Mouse (Mus musculus): Measurements from ENCODE around the gene Btg3. TPM values are rescaled to one million over a fixed set of nuclear protein-coding genes. Genes with fewer than 3 reads are reported as not detected.
A peak's percentile ranks its signal among the peaks of the same experiment; 100 is the strongest.
"Not testable (repeated sequence)": the region's sequence is repeated elsewhere in the genome, so short reads cannot be mapped to it uniquely, and the experiment has no call there.

Gene Btg3
- polyA plus RNA-seq, 1 experiment: 11.2 TPM

DNA sequence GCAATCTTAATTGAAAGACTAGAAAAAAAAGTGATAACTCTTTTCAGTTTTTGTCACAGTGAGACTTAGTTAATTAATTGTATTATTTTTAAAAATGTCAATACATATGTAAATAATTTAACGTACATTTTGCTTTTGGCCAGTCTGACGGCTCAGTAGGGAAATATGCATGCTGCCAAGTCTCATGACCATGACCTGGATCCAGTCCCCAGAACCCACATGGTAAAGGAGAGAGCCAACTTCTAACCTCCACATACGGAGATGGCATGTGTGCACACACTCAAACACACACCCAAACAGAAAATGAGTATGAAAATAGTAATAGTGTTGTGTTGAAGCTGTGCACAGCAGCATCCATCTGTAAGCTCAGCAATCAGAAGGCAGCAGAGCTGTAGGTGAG, 13.0 kb upstream of the Btg3 start:
- H3K4me3 ChIP-seq (replicated peaks): no peak overlapping the region
- H3K4me1 ChIP-seq: peaks cover 9% of the 10 kb centered on the region
- TF ChIP-seq GATA1 (IDR thresholded peaks at IDR 0.05; ENCODE audit: borderline replicate concordance, low read length) (no peak), FLI1 (IDR thresholded peaks at IDR 0.05; ENCODE audit: low read length) (no peak)
- peaks cover 11% of the 10 kb centered on the region for H3K27me3 ChIP-seq (replicated peaks)
- H3K36me3 ChIP-seq (replicated peaks; ENCODE audit: low read length): no peaks in the 10 kb centered on the region
- peaks cover 10% of the 10 kb centered on the region for H3K9me3 ChIP-seq

DNA sequence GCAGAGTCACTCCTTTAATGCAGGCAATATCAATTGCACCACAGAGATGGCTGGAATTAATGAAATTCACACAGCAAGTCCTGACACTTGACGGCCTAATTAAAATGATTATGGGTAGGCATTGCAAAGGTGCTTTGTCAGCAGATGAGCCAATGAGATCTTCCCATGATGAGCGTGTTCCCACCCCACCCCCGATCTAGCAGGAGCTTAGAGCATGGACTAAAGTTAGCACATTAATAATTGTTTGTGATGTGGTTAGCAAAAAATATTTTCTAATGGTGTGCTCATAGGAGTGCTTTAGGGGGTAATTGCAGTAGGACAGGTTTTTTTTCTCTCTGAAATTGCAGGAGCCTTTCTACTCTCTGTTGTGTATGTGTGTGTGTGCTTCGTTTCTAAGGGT, 12.1 kb upstream of the Btg3 start:
- Histone ChIP-seq H3K4me3 (replicated peaks) (no peak overlapping the region), H3K4me1 (peaks cover 9% of the 10 kb centered on the region), H3K27me3 (replicated peaks) (peaks cover 11% of the 10 kb centered on the region), H3K36me3 (replicated peaks; ENCODE audit: low read length) (no peaks in the 10 kb centered on the region), H3K9me3 (peaks cover 10% of the 10 kb centered on the region)
- TF ChIP-seq GATA1 (IDR thresholded peaks at IDR 0.05; ENCODE audit: borderline replicate concordance, low read length) (no peak), FLI1 (IDR thresholded peaks at IDR 0.05; ENCODE audit: low read length) (no peak)

DNA sequence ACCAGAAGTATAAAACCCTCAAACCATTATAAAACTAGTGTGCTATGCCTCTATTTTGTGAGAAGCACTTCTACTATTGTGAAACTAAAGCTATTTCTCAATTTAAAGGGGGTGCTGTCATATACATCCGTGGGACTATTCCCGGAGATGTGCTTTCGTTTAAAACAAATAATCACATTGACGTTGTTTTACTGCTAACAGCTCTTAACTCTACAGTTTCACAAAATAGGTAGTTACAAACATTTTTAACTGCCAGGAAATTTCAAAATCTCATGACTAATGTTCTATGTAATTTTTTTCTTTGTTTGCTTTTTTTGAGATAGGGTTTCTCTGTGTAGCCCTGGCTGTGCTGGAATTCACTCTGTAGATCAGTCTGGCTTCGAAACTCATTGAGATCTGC, 1.5 kb upstream of the Btg3 start:
- H3K36me3 ChIP-seq (replicated peaks; ENCODE audit: low read length): peaks cover 5% of the 10 kb centered on the region
- H3K4me1 ChIP-seq: peaks cover 25% of the 10 kb centered on the region

DNA sequence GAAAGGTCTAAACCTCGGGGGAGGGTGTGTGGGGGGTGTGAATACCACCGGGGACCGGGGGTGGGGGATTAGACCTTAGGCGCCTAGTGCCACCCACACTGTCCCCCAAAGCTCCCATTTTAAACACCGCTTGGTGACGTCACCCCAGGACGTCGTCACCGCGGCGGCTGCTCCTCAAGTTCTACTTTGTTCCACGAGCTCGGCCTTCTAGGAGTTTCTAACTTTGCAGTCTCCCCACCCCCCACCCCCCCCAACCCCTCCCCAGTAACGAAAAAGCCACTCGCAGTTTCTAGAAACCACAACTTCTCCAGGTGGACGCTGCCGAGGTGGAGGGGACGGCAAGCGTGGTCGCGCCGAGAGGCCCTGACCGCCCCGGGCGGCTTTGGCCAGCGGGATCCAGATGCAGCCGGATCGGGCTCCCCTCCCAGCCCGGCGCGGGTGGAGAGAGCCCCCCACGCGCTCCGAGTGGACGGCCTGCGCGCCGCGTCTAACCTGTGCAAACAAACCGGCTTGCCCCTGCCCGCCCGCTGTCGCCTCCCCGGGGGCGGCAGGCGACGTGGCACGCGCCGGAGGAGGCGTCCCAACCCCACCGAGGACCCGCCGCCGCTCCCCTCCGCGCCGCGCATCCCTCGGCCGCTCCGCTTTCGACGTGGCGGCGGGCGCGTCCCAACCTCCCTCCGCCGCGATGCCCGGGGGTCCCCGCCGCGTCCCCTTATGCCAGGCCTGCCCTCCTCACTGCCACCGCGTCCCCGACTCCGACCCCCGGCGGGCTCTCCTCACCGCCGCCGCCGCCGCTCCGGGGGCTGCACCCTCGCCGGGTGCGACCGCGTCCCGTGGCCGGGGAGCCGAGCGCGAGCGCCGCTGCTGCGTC, 936 bp downstream of the Btg3 start:
- TF ChIP-seq FLI1 (IDR thresholded peaks at IDR 0.05; ENCODE audit: low read length) (no peak), GATA1 (IDR thresholded peaks at IDR 0.05; ENCODE audit: borderline replicate concordance, low read length) (no peak)

More for the DNA sequence above, 1.5 kb upstream of the Btg3 start:
- Histone ChIP-seq H3K9me3 (no peaks in the 10 kb centered on the region), H3K27me3 (replicated peaks) (no peaks in the 10 kb centered on the region), H3K4me3 (replicated peaks) (no peak overlapping the region)
- TF ChIP-seq FLI1 (IDR thresholded peaks at IDR 0.05; ENCODE audit: low read length): no peak
- TF ChIP-seq GATA1 (IDR thresholded peaks at IDR 0.05; ENCODE audit: borderline replicate concordance, low read length): no peak

DNA sequence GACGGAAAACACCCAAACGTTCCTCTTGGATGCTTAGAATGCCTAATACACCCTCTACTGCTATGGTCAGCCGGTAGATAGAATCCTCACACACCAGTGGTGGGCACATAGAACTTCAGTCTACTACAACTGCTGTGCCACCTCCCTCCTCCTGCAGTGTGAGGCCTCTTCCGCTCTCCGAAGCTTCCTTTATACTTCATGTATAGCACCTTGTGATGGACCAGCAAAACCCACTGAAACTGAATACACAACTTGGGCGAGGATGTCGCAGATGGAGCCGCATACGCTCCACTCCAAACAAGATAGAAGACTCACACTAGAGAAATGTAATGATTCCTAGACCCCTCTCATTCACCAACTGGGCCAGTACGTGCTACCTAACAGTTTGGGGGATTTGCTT, 1.8 kb downstream of the Btg3 start:
- TF ChIP-seq GATA1 (IDR thresholded peaks at IDR 0.05; ENCODE audit: borderline replicate concordance, low read length): no peak
- no peak for TF ChIP-seq FLI1 (IDR thresholded peaks at IDR 0.05; ENCODE audit: low read length)
- no peaks in the 10 kb centered on the region for H3K9me3 ChIP-seq
- peak overlapping the region; percentile 96 for H3K4me3 ChIP-seq (replicated peaks)
- H3K4me1 ChIP-seq: peaks cover 48% of the 10 kb centered on the region
- no peaks in the 10 kb centered on the region for H3K27me3 ChIP-seq (replicated peaks)
- H3K36me3 ChIP-seq (replicated peaks; ENCODE audit: low read length): peaks cover 32% of the 10 kb centered on the region

More for the DNA sequence above, 936 bp downstream of the Btg3 start:
- peaks cover 24% of the 10 kb centered on the region for H3K36me3 ChIP-seq (replicated peaks; ENCODE audit: low read length)
- peak overlapping the region; percentile 96 for H3K4me3 ChIP-seq (replicated peaks)
- H3K9me3 ChIP-seq: no peaks in the 10 kb centered on the region
- H3K4me1 ChIP-seq: peaks cover 44% of the 10 kb centered on the region
- no peaks in the 10 kb centered on the region for H3K27me3 ChIP-seq (replicated peaks)

DNA sequence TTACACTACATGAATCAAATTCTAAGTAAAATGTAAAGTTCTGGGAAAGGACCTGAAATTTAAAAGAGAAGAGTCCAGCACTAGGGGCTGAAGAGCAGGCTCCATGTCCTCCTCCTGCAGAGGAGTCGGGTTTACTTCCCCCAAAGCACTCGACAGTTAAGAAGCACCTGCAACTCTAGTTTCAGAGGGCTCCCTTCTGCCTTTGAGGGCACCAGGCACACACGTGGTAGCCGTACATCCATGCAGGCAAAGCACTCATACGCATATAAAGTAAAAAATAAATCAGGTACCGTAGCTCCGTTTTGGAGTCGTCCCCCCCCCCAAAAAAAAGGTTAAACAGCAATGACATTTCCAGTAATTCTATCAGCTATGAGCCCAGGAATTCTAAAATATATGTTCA, 3.2 kb downstream of the Btg3 start:
- TF ChIP-seq FLI1 (IDR thresholded peaks at IDR 0.05; ENCODE audit: low read length) (no peak), GATA1 (IDR thresholded peaks at IDR 0.05; ENCODE audit: borderline replicate concordance, low read length) (no peak)
- H3K4me1 ChIP-seq: peaks cover 55% of the 10 kb centered on the region

DNA sequence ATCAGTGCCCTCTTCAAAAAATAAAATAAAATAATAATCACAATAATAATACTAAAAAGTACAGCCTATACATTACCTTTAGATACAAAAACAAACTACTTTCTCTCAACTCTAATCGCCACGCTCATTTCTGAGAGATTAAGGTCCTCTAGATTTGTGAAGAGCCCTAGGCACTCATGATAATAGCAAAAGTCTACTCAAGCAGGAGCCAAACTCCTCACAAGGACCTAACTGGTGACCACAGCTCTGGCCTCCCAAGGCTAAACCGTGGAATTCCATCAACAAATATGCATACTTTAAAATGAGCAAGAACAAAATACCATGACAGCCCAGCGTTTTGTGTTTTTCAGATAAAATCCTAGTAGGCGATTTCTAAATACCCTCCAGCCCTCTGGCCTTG, 4.2 kb downstream of the Btg3 start:
- H3K4me3 ChIP-seq (replicated peaks): no peak overlapping the region
- H3K27me3 ChIP-seq (replicated peaks): no peaks in the 10 kb centered on the region
- no peaks in the 10 kb centered on the region for H3K9me3 ChIP-seq
- peaks cover 63% of the 10 kb centered on the region for H3K4me1 ChIP-seq
- H3K36me3 ChIP-seq (replicated peaks; ENCODE audit: low read length): peaks cover 56% of the 10 kb centered on the region
- TF ChIP-seq GATA1 (IDR thresholded peaks at IDR 0.05; ENCODE audit: borderline replicate concordance, low read length) (no peak), FLI1 (IDR thresholded peaks at IDR 0.05; ENCODE audit: low read length) (no peak)

More for the DNA sequence above, 3.2 kb downstream of the Btg3 start:
- no peaks in the 10 kb centered on the region for H3K9me3 ChIP-seq
- H3K27me3 ChIP-seq (replicated peaks): no peaks in the 10 kb centered on the region
- H3K4me3 ChIP-seq (replicated peaks): peak overlapping the region; percentile 6
- H3K36me3 ChIP-seq (replicated peaks; ENCODE audit: low read length): peaks cover 47% of the 10 kb centered on the region

DNA sequence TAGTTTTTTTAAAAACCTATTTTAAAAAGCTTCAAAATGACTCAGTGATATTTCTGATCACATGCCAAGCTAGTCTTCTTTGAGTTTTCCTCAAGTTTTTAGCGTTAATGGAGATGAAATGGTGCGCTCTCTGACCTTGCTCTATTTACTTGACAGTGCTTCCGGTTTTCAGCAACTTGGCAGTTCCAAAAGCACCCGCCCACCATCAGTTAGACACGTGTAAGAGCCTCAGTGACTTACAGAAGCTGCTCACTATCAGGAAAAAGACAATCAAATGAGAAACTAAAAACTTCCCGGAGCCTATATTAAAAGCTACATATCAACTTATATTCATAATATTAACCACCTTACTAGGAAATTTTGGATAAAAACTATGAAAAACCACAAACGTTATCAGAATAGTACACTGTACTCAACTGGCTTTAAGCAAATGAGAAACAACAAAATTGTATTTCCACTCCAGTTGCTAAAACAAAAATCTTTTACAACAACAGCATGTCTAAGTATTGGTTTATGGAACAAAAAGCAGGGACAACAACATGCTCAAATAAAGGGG, 5.4 kb downstream of the Btg3 start:
- TF ChIP-seq GATA1 (IDR thresholded peaks at IDR 0.05; ENCODE audit: borderline replicate concordance, low read length) (no peak), FLI1 (IDR thresholded peaks at IDR 0.05; ENCODE audit: low read length) (no peak)
- no peaks in the 10 kb centered on the region for H3K9me3 ChIP-seq
- no peaks in the 10 kb centered on the region for H3K27me3 ChIP-seq (replicated peaks)
- peaks cover 59% of the 10 kb centered on the region for H3K4me1 ChIP-seq
- H3K4me3 ChIP-seq (replicated peaks): no peak overlapping the region
- H3K36me3 ChIP-seq (replicated peaks; ENCODE audit: low read length): peaks cover 66% of the 10 kb centered on the region

DNA sequence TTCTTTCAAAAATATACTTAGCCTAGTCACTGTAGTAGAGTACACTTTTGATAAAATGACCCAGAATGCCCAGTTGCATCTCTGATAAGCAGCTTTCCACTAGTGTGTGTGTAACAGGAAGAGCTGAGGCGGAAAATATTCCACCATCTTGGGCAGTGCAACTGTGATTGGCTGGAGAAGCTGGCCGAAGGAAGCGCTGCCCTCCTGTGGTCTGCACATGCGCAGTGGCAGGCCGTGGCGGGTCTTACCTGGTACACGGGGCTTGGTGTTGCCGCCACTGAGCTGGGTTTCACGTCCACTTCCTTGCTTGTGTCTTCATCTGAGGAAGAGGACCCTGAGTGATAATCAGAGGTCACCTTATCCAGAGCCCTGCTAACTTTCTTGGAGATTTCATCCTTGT, 12.4 kb downstream of the Btg3 start:
- not testable (repeated sequence) for H3K4me3 ChIP-seq (replicated peaks); H3K9me3 ChIP-seq; H3K27me3 ChIP-seq (replicated peaks)
- Histone ChIP-seq H3K4me1 (peaks cover 20% of the 10 kb centered on the region), H3K36me3 (replicated peaks; ENCODE audit: low read length) (peaks cover 91% of the 10 kb centered on the region)

DNA sequence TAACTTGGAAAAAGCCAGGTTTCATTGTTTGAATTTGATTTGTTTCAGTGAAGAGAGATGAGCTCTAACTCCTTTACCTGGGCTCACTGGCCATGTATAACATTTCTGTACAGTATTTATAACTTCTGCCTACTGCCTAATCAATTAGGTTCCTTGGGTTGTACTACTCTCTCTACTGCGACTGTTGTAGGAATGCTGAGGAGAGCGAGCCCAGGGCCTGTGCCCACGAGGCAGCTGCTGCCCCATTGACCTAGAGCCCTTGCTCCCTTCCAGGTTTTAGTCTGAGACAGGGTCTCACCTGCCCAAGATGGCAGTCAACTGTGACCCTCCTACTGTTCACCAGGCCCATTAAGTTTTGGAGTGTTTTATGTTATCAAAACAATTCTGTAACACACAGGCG, 15.5 kb downstream of the Btg3 start:
- no peaks in the 10 kb centered on the region for H3K9me3 ChIP-seq
- peaks cover 85% of the 10 kb centered on the region for H3K36me3 ChIP-seq (replicated peaks; ENCODE audit: low read length)
- TF ChIP-seq GATA1 (IDR thresholded peaks at IDR 0.05; ENCODE audit: borderline replicate concordance, low read length) (no peak), FLI1 (IDR thresholded peaks at IDR 0.05; ENCODE audit: low read length) (no peak)
- H3K27me3 ChIP-seq (replicated peaks): no peaks in the 10 kb centered on the region
- H3K4me3 ChIP-seq (replicated peaks): no peak overlapping the region
- peaks cover 4% of the 10 kb centered on the region for H3K4me1 ChIP-seq
